In the genomic region with DNA sequence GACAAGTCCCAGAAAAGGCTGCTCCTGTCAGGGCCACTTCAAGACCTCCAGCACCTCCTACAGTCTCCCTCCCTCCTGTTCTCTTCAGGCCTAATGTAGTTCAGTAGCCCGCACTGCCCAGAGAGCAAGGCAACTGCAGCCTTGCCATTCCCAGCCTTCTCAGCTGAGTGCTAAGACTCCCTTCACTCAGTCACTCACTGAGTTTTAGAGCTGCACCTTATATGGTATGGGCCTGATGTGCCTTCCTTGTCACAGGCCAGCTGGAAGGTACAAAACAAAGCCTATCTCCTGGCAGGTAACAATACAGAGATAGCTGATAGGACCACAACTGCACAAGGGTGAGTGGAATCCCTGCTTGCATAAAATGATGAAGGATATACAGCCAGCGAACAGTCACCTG, we compare ENCODE assay signal across 26 mouse cellular contexts.
"Had no signal": no experiment of that assay in that cellular context is flagged by ENCODE, and none has a peak within 500 bp of the region (broad histone marks: within the 10 kb centered on the region; RNA-seq: fewer than 3 reads in every experiment).

No protein-coding gene starts in this region.

- H3K4me3 ChIP-seq: heart, adult 2 months; heart, embryonic 12.5 days; hindbrain, embryonic 13.5 days; hindbrain, embryonic 15.5 days; kidney, embryonic 15.5 days; limb, embryonic 13.5 days; limb, embryonic 15.5 days; liver, embryonic 12.5 days had no signal

- H3K9me3 ChIP-seq: heart, embryonic 12.5 days; hindbrain, embryonic 13.5 days; hindbrain, embryonic 15.5 days; kidney, embryonic 15.5 days; limb, embryonic 13.5 days; limb, embryonic 15.5 days; liver, embryonic 12.5 days had no signal

- ATAC-seq: forebrain, postnatal 0 days; hindbrain, postnatal 0 days; intestine, embryonic 16.5 days; liver, embryonic 12.5 days had no signal

- H3K36me3 ChIP-seq: heart, embryonic 12.5 days; kidney, embryonic 15.5 days; limb, embryonic 13.5 days; liver, embryonic 12.5 days had no signal

- H3K4me1 ChIP-seq: heart, embryonic 12.5 days; hindbrain, embryonic 13.5 days; hindbrain, embryonic 15.5 days; kidney, embryonic 15.5 days; limb, embryonic 13.5 days; limb, embryonic 15.5 days; liver, embryonic 12.5 days had no signal

- H3K4me2 ChIP-seq: heart, embryonic 12.5 days; hindbrain, embryonic 13.5 days; hindbrain, embryonic 15.5 days; kidney, embryonic 15.5 days; limb, embryonic 13.5 days; limb, embryonic 15.5 days; liver, embryonic 12.5 days had no signal

- DNase-seq: forebrain, postnatal 0 days; gastrocnemius, postnatal 14 days; gastrocnemius, postnatal 36 days; heart, adult 2 months; heart, postnatal 10 days; heart, postnatal 36 days; kidney, adult 11 months; kidney, adult 2 months; kidney, adult 9 months; kidney, postnatal 14 days; kidney, postnatal 36 days; layer of hippocampus, adult 9-11 months; layer of hippocampus, postnatal 36 days; left cerebral cortex, postnatal 4 days; lung, adult 18-20 months had no signal

- H3K9ac ChIP-seq: forebrain, postnatal 0 days; heart, embryonic 12.5 days; hindbrain, embryonic 13.5 days; hindbrain, embryonic 15.5 days; kidney, embryonic 15.5 days; limb, embryonic 13.5 days; limb, embryonic 15.5 days; liver, embryonic 12.5 days; liver, embryonic 14.5 days had no signal

- H3K27ac ChIP-seq: heart, adult 2 months; hindbrain, embryonic 13.5 days; hindbrain, embryonic 15.5 days; hindbrain, postnatal 0 days; kidney, embryonic 15.5 days; kidney, postnatal 0 days; limb, embryonic 13.5 days; limb, embryonic 15.5 days; liver, embryonic 12.5 days; liver, embryonic 14.5 days had no signal

- H3K27me3 ChIP-seq: hindbrain, embryonic 15.5 days; limb, embryonic 15.5 days had no signal
